Mouse (Mus musculus) ES-E14 (cell line): Measurements from ENCODE around the gene Gcdh. TPM values are rescaled to one million over a fixed set of nuclear protein-coding genes. Genes with fewer than 3 reads are reported as not detected.

Experiments used
- DNase-seq: peaks from one replicate; pipeline ENCODE4 v3.0.0-alpha.2; 2013; ENCODE audit warnings: low read depth, low spot score
- H3K27ac ChIP-seq: 2 replicates; pipeline ENCODE4 v1.5.1; 2012; ENCODE audit warnings: low read depth, mild to moderate bottlenecking, low read length, moderate library complexity, mixed read lengths; ENCODE audit not compliant: poor library complexity, insufficient read depth, severe bottlenecking
- H3K36me3 ChIP-seq: 2 replicates; pipeline ENCODE4 v1.6.1; 2012; ENCODE audit warnings: mild to moderate bottlenecking, low read length, moderate library complexity, mixed read lengths; ENCODE audit not compliant: control insufficient read depth, poor library complexity, insufficient read depth, severe bottlenecking
- H3K4me1 ChIP-seq, 2 experiments: fragments of 150-350 bp in 1 of 2; sonication (generic) in 1 of 2; 2 replicates each; pipeline ENCODE4 v1.6.1; 2012; ENCODE audit warnings: low read length in 2 of 2, mild to moderate bottlenecking in 1 of 2, mixed read lengths in 1 of 2; ENCODE audit not compliant: control insufficient read depth in 2 of 2, insufficient read depth in 2 of 2, poor library complexity in 1 of 2
- H3K4me3 ChIP-seq, 2 experiments: fragments of 150-350 bp in 1 of 2; sonication (generic) in 1 of 2; 2 replicates each; pipeline ENCODE4 v1.5.1; 2012; ENCODE audit warnings: low read length in 2 of 2, low read depth in 1 of 2, mild to moderate bottlenecking in 1 of 2, mixed read lengths in 1 of 2; ENCODE audit not compliant: insufficient read depth in 1 of 2, poor library complexity in 1 of 2, severe bottlenecking in 1 of 2
- H3K9ac ChIP-seq: 2 replicates; pipeline ENCODE4 v1.6.1; 2012; ENCODE audit warnings: low read depth, mild to moderate bottlenecking, low read length, mixed read lengths; ENCODE audit not compliant: poor library complexity, insufficient read depth, severe bottlenecking
- H3K9me3 ChIP-seq: fragments of 150-350 bp; sonication (generic); 2 replicates; pipeline ENCODE4 v1.6.1; 2012; ENCODE audit warnings: low read depth, mild to moderate bottlenecking, low read length; ENCODE audit not compliant: control insufficient read depth, insufficient read depth
- CHD2 ChIP-seq: IDR thresholded peaks from 2 replicates; pipeline ENCODE4 v1.6.1; 2014; ENCODE audit warnings: mild to moderate bottlenecking, low read depth, low read length, inconsistent platforms
- HCFC1 ChIP-seq: IDR thresholded peaks from 2 replicates; pipeline ENCODE4 v1.6.1; 2012; ENCODE audit warnings: low read length, inconsistent platforms, borderline replicate concordance; ENCODE audit not compliant: insufficient read depth
- MAFK ChIP-seq: IDR thresholded peaks from 2 replicates; pipeline ENCODE4 v1.6.1; 2014; ENCODE audit warnings: mild to moderate bottlenecking, low read depth, low read length, inconsistent platforms; ENCODE audit not compliant: insufficient read depth
- ZC3H11A ChIP-seq: IDR thresholded peaks from 2 replicates; pipeline ENCODE4 v1.6.1; 2012; ENCODE audit warnings: low read depth, mild to moderate bottlenecking, inconsistent platforms, low read length, borderline replicate concordance
- ZNF384 ChIP-seq: IDR thresholded peaks from 2 replicates; pipeline ENCODE4 v1.6.1; 2012; ENCODE audit warnings: low read depth, low read length, inconsistent platforms
- in situ Hi-C, 2 experiments: fragments of 600-800 bp; cut with MboI; formaldehyde crosslinking; loops; one replicate each; pipeline ENCODE4 v1.15.1; 2025; ENCODE audit warnings: low sequenced_read_pairs in 2 of 2, inconsistent platforms in 1 of 2; ENCODE audit not compliant: unreplicated experiment in 2 of 2
- total RNA-seq: library from RNA; depleted of rRNA; stranded (reverse); fragments of 300-350 nt; gene quantifications from 2 replicates; pipeline ENCODE4 v1.2.3, GENCODE M21; 2012

Gcdh gene
- total RNA-seq, 1 experiment = 36.3 TPM

- peak overlapping the region; percentile 10; the same call in 1 of the 2 replicates for H3K27ac ChIP-seq
- H3K4me3 ChIP-seq = peak overlapping the region; percentile 13 to 15; a peak in 3 of 4 replicates
- peaks cover 3 to 18% of the 10 kb centered on the region in 2 experiments; a peak in 3 of 4 replicates for H3K4me1 ChIP-seq
- peaks cover 27% of the 10 kb centered on the region for H3K36me3 ChIP-seq
- H3K9ac ChIP-seq = peak overlapping the region; percentile 19; the same call in 1 of the 2 replicates
- DNase-seq = no peak
- in situ Hi-C loops = no loop called here
- no peaks in the 10 kb centered on the region for H3K9me3 ChIP-seq
- no peak for TF ChIP-seq HCFC1
- no peak for TF ChIP-seq CHD2
- TF ChIP-seq MAFK = no peak
- TF ChIP-seq ZC3H11A = no peak
- no peak for TF ChIP-seq ZNF384
These were observed 24.1 kb upstream of the Gcdh start for GRCm38 (mm10) chr8:84917781-84918180.

DNA sequence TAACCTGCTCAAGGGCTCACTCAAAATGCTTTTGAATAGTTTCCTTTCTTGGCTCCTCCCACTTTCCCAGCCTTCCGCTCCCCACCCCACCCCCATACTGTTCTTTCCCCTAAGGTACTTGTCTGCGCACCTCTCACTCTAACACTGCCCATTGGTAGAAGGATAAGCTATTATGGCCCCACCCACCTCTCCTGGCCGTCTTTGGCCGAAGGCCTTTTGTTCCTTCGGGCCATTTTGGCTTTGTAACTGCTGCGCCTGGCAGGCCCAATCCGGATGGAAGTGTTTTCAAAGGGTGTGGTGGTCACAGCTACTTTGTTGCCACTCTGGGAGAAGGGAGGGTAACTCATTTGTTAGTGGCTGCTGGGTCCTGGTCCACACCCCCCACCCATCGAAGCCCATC lies 21.5 kb upstream of the Gcdh start:
- DNase-seq = peak; percentile 91
- no peaks in the 10 kb centered on the region for H3K9me3 ChIP-seq
- H3K36me3 ChIP-seq = peaks cover 23% of the 10 kb centered on the region
- no peak for TF ChIP-seq HCFC1
- TF ChIP-seq ZC3H11A = no peak
- TF ChIP-seq ZNF384 = no peak
- TF ChIP-seq MAFK = no peak
- TF ChIP-seq CHD2 = no peak
- peak overlapping the region; percentile 11 to 27; a peak in 2 of 4 replicates for H3K4me3 ChIP-seq
- no peak overlapping the region for H3K9ac ChIP-seq
- H3K4me1 ChIP-seq = peaks cover 3 to 25% of the 10 kb centered on the region in 2 experiments; a peak in 3 of 4 replicates
- no peak overlapping the region; the same call in 1 of the 2 replicates for H3K27ac ChIP-seq
- in situ Hi-C loops = no loop called here

DNA sequence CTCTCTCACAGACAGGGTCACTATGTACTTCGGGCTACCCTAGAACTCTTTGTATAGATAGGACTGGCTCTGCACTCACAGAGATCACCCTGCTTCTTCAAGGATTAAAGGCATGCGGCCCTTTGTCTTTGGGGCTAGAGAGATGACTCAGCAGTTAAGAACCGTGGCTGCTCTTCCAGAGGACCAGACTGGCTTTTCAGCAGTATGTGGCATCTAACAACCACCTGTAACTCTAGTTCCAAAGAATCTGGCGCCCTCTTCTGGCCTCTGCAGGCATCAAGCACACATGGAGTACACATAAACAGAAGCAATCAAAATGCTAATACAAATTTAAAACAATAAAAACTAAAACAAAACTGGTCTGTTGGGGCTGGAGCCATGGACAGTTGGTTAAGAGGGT lies 20.2 kb upstream of the Gcdh start:
- TF ChIP-seq CHD2 = 0 out of 2 replicates have a peak, but pooled peaks have one; percentile 17
- no peak for TF ChIP-seq ZNF384
- peak; percentile 99 for TF ChIP-seq MAFK
- TF ChIP-seq HCFC1 = peak; percentile 18; the same call in 1 of the 2 replicates
- no peak for TF ChIP-seq ZC3H11A
- peak overlapping the region; percentile 73; the same call in 1 of the 2 replicates for H3K27ac ChIP-seq
- in situ Hi-C loops = no loop called here
- peaks cover 20% of the 10 kb centered on the region for H3K36me3 ChIP-seq
- peaks cover 3 to 27% of the 10 kb centered on the region in 2 experiments; a peak in 3 of 4 replicates for H3K4me1 ChIP-seq
- H3K9ac ChIP-seq = peak overlapping the region; percentile 87
- peak overlapping the region; percentile 67 to 86 for H3K4me3 ChIP-seq
- DNase-seq = peak; percentile 89
- no peaks in the 10 kb centered on the region for H3K9me3 ChIP-seq

- DNase-seq = no peak
- no peak for TF ChIP-seq CHD2
- no peak for TF ChIP-seq ZC3H11A
- TF ChIP-seq ZNF384 = no peak
- no peak for TF ChIP-seq HCFC1
- TF ChIP-seq MAFK = no peak
- Histone ChIP-seq H3K4me1 (peaks cover 3 to 27% of the 10 kb centered on the region in 2 experiments; a peak in 3 of 4 replicates), H3K9me3 (no peaks in the 10 kb centered on the region), H3K36me3 (peaks cover 20% of the 10 kb centered on the region), H3K4me3 (peak overlapping the region; percentile 67 to 86), H3K27ac (peak overlapping the region; percentile 73), H3K9ac (peak overlapping the region; percentile 87)
- in situ Hi-C loops = no loop called here
These were observed 19.8 kb upstream of the Gcdh start for GRCm38 (mm10) chr8:84913502-84913900.
